Mouse (Mus musculus): ENCODE measurements around the gene Gm10722.
"Not testable (repeated sequence)": the region's sequence is repeated elsewhere in the genome, so short reads cannot be mapped to it uniquely, and the experiment has no call there.

GRCm38 (mm10) chr9:3024912-3025467 is 24.3 kb downstream of the Gm10722 start, which contains the start of gene Gm10717:
- TF ChIP-seq CTCF, EP300 (IDR thresholded peaks at IDR 0.05; ENCODE audit: low read depth): not testable (repeated sequence)

Measured in liver, postnatal 0 days (tissue).